25 mouse cellular contexts compared by ENCODE assay signal in genomic region chr14:22088604-22089003, GRCm38 (mm10).
DNase-seq lines count a peak whose midpoint lies in the region; ATAC-seq lines count a peak whose summit lies in the region.
"Had no signal": no experiment of that assay in that cellular context is flagged by ENCODE, and none has a peak within 500 bp of the region (broad histone marks: within the 10 kb centered on the region; RNA-seq: fewer than 3 reads in every experiment).

No protein-coding gene starts in this region.

- ATAC-seq in forebrain, embryonic 13.5 days, result no peak
- ATAC-seq: activated CD4-positive, CD25-positive, alpha-beta regulatory T cell, adult 4 months; CD4-positive, CD25-positive, alpha-beta regulatory T cell, adult 4 months; forebrain, embryonic 15.5 days; forebrain, postnatal 0 days; Patski had no signal

- H3K9me3 ChIP-seq in forebrain, embryonic 13.5 days (replicated peaks), result 0 out of 2 replicates have a peak, but pooled peaks cover 3% of the 10 kb centered on the region
- H3K9me3 ChIP-seq: forebrain, embryonic 15.5 days; G1E had no signal

- peaks cover 6% of the 10 kb centered on the region; the same call in 1 of the 2 replicates for H3K27me3 ChIP-seq in forebrain, embryonic 13.5 days
- H3K27me3 ChIP-seq: CH12.LX; embryonic facial prominence, embryonic 12.5 days; forebrain, embryonic 15.5 days; Patski had no signal

- no peak overlapping the region for H3K4me3 ChIP-seq in forebrain, embryonic 13.5 days
- H3K4me3 ChIP-seq: embryonic facial prominence, embryonic 10.5 days; embryonic facial prominence, embryonic 12.5 days; forebrain, embryonic 10.5 days; forebrain, embryonic 12.5 days; forebrain, embryonic 15.5 days had no signal

- WGBS in forebrain, embryonic 13.5 days, result 100% methylated on average over 2 of the region's 2 CpGs

- H3K36me3 ChIP-seq in forebrain, embryonic 13.5 days (ENCODE audit: poor library complexity, severe bottlenecking), result no peaks in the 10 kb centered on the region
- H3K36me3 ChIP-seq: embryonic facial prominence, embryonic 10.5 days; embryonic facial prominence, embryonic 12.5 days; forebrain, embryonic 12.5 days; forebrain, embryonic 15.5 days; G1E had no signal

- DNase-seq in adrenal gland, adult 2 months, result peak; percentile 21
- DNase-seq in adrenal gland, adult 8-10 months, result no peak
- DNase-seq in adrenal gland, postnatal 14 days, result peak; percentile 29
- DNase-seq in adrenal gland, postnatal 4 days (ENCODE audit: low spot score in 2 of 2), result no peak
- DNase-seq in adipocyte (ENCODE audit: low spot score), result peak; percentile 82
- peak; percentile 71 for DNase-seq in fat pad, adult 2 months (ENCODE audit: extremely low read depth, low read depth, low spot score)
- DNase-seq in lung, adult 18-20 months, result no peak
- DNase-seq: B cell, adult 2 months; cerebellum, adult 11-12 months; cerebellum, adult 2 months; cerebellum, adult 9-10 months; cerebellum, postnatal 10 days; cerebellum, postnatal 25 days; forebrain, postnatal 0 days had no signal

- H3K4me2 ChIP-seq in forebrain, embryonic 13.5 days, result no peak overlapping the region
- H3K4me2 ChIP-seq: embryonic facial prominence, embryonic 12.5 days; forebrain, embryonic 12.5 days; forebrain, embryonic 15.5 days had no signal

- H3K27ac ChIP-seq in forebrain, embryonic 13.5 days, result no peak overlapping the region
- H3K27ac ChIP-seq: embryonic facial prominence, embryonic 10.5 days; embryonic facial prominence, embryonic 12.5 days; forebrain, embryonic 10.5 days; forebrain, embryonic 12.5 days; forebrain, embryonic 15.5 days had no signal

- peaks cover 18% of the 10 kb centered on the region for H3K4me1 ChIP-seq in forebrain, embryonic 13.5 days

- no peak overlapping the region for H3K9ac ChIP-seq in forebrain, embryonic 13.5 days
- H3K9ac ChIP-seq: embryonic facial prominence, embryonic 12.5 days; forebrain, embryonic 12.5 days; forebrain, embryonic 15.5 days; forebrain, postnatal 0 days had no signal

Comparison
In these comparisons a context has a peak if more than half of its experiments do, and no peak if none do; other contexts are left out.
1. DNase-seq: peak in adrenal gland, adult 2 months (single experiment), adrenal gland, postnatal 14 days (single experiment), adipocyte (single experiment) and fat pad, adult 2 months (single experiment); none in adrenal gland, adult 8-10 months (single experiment), adrenal gland, postnatal 4 days (0 of 2) and lung, adult 18-20 months (0 of 2).